Mouse (Mus musculus) myocyte (in vitro differentiated cells): ENCODE results near the gene Rprm.

Experiments
- CEBPB ChIP-seq: IDR thresholded peaks from 2 replicates; pipeline ENCODE4 v1.6.1; 2011; ENCODE audit warnings: mild to moderate bottlenecking, moderate library complexity; ENCODE audit not compliant: poor library complexity, insufficient read depth, severe bottlenecking
- E2F4 ChIP-seq: IDR thresholded peaks from one replicate; pipeline ENCODE4 v1.6.1; 2011; ENCODE audit warnings: mild to moderate bottlenecking, control low read depth, moderate library complexity; ENCODE audit not compliant: insufficient read depth
- MAX ChIP-seq: IDR thresholded peaks from one replicate; pipeline ENCODE4 v1.6.1; 2011; ENCODE audit warnings: low read depth, mild to moderate bottlenecking, control low read depth
- MYOG ChIP-seq, 3 experiments: IDR thresholded peaks; one replicate each; pipeline ENCODE4 v1.6.1; 2011; ENCODE audit warnings: control low read depth in 2 of 3, low read depth in 2 of 3, mild to moderate bottlenecking in 2 of 3; ENCODE audit not compliant: insufficient read length in 2 of 3, control insufficient read depth in 1 of 3, insufficient read depth in 1 of 3
- POLR2A ChIP-seq: IDR thresholded peaks from one replicate; pipeline ENCODE4 v1.6.1; 2011; ENCODE audit warnings: low read depth, mild to moderate bottlenecking, control low read depth, moderate library complexity; ENCODE audit not compliant: insufficient read length
- POLR2AphosphoS2 ChIP-seq: IDR thresholded peaks from one replicate; pipeline ENCODE4 v1.6.1; 2011; ENCODE audit warnings: low read depth, control low read depth; ENCODE audit not compliant: insufficient read length
- REST ChIP-seq: IDR thresholded peaks from one replicate; pipeline ENCODE4 v1.6.1; 2011; ENCODE audit warnings: mild to moderate bottlenecking, control low read depth, moderate library complexity; ENCODE audit not compliant: insufficient read depth, insufficient read length
- TCF12 ChIP-seq: IDR thresholded peaks from one replicate; pipeline ENCODE4 v1.6.1; 2011; ENCODE audit warnings: mild to moderate bottlenecking, control low read depth; ENCODE audit not compliant: poor library complexity, insufficient read depth, severe bottlenecking
- TCF3 ChIP-seq: IDR thresholded peaks from one replicate; pipeline ENCODE4 v1.6.1; 2011; ENCODE audit warnings: low read depth, control low read depth; ENCODE audit not compliant: insufficient read length
- USF1 ChIP-seq: IDR thresholded peaks from one replicate; pipeline ENCODE4 v1.6.1; 2011; ENCODE audit warnings: low read depth, mild to moderate bottlenecking, control low read depth, moderate library complexity

GRCm38 (mm10) chr2:54111294-54111693 lies 25.9 kb upstream of the Rprm start:
- no peak for TF ChIP-seq USF1
- no peak for TF ChIP-seq CEBPB
- no peak for TF ChIP-seq POLR2A
- no peak for TF ChIP-seq TCF12
- TF ChIP-seq E2F4 = no peak
- TF ChIP-seq MAX = no peak
- TF ChIP-seq MYOG (IDR thresholded peaks at IDR 0.05; ENCODE audit: control insufficient read depth in 1 of 3, insufficient read depth in 1 of 3, insufficient read length in 2 of 3, low read depth in 2 of 3) = no peak
- no peak for TF ChIP-seq TCF3
- TF ChIP-seq POLR2AphosphoS2 = no peak
- TF ChIP-seq REST = no peak
